Mouse (Mus musculus): ENCODE data around the gene Klk15.
"Not testable (repeated sequence)": the region's sequence is repeated elsewhere in the genome, so short reads cannot be mapped to it uniquely, and the experiment has no call there.

Klk15 gene

GRCm38 (mm10) chr7:43933440-43933839, at the start of gene Klk15:
TSS of gene Klk15 (plus strand) at chr7:43933740.
- ATAC-seq (ENCODE audit: insufficient number of reproducible peaks, low FRiP score, low TSS enrichment): no peak

- ATAC-seq (ENCODE audit: insufficient number of reproducible peaks, low FRiP score, low TSS enrichment): no peak
Measured at GRCm38 (mm10) chr7:43891365-43891764, 42.2 kb upstream of the Klk15 start.

GRCm38 (mm10) chr7:43891788-43892187, 41.8 kb upstream of the Klk15 start:
- ATAC-seq (ENCODE audit: insufficient number of reproducible peaks, low FRiP score, low TSS enrichment): no peak

- peak; percentile 82 for ATAC-seq (ENCODE audit: insufficient number of reproducible peaks, low FRiP score, low TSS enrichment)
Measured at GRCm38 (mm10) chr7:43894836-43895235, 38.7 kb upstream of the Klk15 start.

- no peak for ATAC-seq (ENCODE audit: insufficient number of reproducible peaks, low FRiP score, low TSS enrichment)
Measured at GRCm38 (mm10) chr7:43914821-43915220, 18.7 kb upstream of the Klk15 start.

DNA sequence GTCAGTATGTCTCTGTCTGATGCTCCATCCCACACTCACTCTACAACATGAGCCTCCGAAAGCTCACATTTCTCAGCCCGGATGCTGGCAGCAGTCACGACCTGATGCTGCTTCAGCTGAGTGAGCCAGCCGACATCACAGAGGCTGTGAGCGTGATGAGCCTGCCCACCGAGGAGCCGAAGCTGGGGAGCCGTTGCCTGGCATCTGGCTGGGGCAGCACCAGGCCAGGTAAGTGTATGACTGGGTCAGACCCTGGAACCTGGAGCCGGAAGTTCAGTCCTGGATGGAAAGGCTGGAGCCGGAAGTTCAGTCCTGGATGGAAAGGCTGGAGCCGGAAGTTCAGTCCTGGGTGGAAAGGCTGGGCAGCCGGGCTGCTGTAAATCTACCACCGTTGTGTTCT, 15.1 kb upstream of the Klk15 start:
- no peak for ATAC-seq (ENCODE audit: insufficient number of reproducible peaks, low FRiP score, low TSS enrichment)

GRCm38 (mm10) chr7:43918871-43919270, 14.7 kb upstream of the Klk15 start:
- ATAC-seq (ENCODE audit: insufficient number of reproducible peaks, low FRiP score, low TSS enrichment): no peak

DNA sequence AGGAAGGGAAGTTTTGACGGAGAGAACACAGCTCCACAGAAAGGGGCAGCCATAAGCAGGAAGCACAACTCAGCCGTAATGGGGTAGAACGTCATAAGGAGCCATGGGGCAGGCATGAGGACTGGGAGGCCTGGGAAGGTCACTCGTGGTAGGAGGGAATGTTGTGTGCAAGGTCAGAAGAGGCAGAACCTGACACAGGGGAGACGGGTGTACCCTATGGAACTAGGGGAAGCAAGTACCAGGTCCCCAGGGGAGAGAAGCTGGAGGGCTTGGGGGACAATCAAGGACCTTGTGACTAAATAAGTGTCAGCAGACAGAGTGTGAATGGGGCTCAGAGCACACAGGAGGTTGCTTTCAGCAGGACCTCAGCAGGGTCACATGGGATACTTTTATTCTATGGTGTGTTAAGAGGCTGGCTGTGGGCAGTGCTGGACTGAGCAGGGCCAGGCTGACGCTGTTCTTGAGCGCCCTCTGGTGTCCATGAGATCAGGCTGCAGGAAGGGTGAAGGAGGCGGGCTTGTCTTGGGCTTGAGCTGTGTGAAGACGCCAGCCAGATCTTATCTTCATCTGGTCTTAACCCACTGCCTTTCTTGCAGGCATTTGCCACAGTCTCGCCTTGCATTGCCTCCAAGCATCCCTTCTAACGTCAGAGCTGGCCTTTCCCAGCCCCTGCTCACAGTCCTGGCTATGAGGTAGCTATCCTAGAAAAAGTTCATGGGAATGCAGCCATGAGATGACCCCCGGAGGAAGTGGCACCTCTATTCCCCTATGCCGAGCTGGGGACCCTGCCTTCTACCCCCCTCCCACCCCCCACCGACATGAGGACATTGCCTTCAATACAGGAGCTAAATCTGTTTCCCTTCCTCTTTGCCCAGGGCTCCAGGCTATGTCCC, 13.7 kb upstream of the Klk15 start:
- peak; percentile 76; the same call in 1 of the 2 replicates for ATAC-seq (ENCODE audit: insufficient number of reproducible peaks, low FRiP score, low TSS enrichment)

- ATAC-seq (ENCODE audit: insufficient number of reproducible peaks, low FRiP score, low TSS enrichment): no peak
Measured at GRCm38 (mm10) chr7:43920582-43920981, 13.0 kb upstream of the Klk15 start.

GRCm38 (mm10) chr7:43921087-43921486, 12.5 kb upstream of the Klk15 start:
- no peak for ATAC-seq (ENCODE audit: insufficient number of reproducible peaks, low FRiP score, low TSS enrichment)

DNA sequence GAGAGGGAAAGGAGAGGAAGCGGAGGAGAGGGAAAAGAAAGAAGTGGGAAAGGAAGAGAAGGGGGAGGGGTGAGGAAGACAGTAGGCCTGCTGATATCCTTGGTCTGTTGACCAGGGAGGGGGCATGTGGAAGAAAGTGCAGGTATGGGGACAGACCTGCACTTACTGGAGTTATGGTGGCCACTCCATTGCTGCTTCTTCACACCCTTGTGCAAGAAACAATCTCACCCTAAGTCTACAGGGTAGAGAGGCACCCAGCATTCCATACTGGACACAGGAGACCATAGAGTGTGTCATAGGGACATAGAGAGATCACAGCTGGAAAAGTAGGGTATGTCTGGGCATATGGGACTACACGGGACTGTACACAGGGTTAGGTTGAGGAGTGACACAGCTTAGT, 11.6 kb upstream of the Klk15 start:
- ATAC-seq (ENCODE audit: insufficient number of reproducible peaks, low FRiP score, low TSS enrichment): no peak

- ATAC-seq (ENCODE audit: insufficient number of reproducible peaks, low FRiP score, low TSS enrichment): no peak
Measured at GRCm38 (mm10) chr7:43925985-43926384, 7.6 kb upstream of the Klk15 start.

DNA sequence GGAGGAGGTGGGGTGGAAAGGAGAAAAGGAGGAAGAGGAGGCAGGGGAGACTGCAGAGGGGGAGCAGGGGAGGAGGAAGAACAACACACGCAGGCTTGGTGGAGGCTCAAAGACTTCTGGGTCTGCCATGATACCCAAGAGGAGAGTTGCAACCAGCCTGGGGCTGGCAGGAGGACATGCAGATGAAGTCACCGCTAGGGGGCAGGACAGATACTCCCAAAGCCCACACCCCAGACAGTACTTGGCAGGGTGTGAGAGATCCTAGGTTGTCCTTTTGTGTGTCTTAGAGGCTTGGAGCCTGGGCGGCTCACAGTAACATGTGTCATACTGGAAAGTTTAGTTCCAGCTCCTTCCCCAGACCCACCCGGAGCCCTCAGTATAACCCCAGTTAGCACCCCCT, 5.0 kb upstream of the Klk15 start:
- no peak for ATAC-seq (ENCODE audit: insufficient number of reproducible peaks, low FRiP score, low TSS enrichment)

DNA sequence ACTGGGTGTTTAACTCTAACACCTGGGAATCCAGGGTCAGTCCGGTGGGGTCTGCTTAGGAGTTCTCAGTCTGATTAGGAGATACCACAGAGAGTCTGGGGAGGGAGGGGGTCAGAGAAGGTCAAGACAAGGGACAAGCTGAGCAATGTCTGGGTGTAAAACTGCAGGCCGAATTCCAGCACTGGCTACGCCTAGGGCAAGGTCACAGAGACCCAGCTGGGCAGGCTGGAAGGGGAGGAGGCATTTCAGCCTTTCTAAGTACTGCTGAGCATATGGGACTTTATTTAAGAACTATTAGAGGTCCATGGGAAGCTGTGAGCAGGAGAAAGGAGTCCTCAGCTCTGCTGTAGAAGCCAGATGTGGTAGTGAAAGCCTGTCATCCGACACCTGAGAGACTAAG, 1.2 kb upstream of the Klk15 start:
- ATAC-seq (ENCODE audit: insufficient number of reproducible peaks, low FRiP score, low TSS enrichment): no peak

- ATAC-seq (ENCODE audit: insufficient number of reproducible peaks, low FRiP score, low TSS enrichment): no peak
Measured at GRCm38 (mm10) chr7:43934747-43935146, 1.2 kb downstream of the Klk15 start.

DNA sequence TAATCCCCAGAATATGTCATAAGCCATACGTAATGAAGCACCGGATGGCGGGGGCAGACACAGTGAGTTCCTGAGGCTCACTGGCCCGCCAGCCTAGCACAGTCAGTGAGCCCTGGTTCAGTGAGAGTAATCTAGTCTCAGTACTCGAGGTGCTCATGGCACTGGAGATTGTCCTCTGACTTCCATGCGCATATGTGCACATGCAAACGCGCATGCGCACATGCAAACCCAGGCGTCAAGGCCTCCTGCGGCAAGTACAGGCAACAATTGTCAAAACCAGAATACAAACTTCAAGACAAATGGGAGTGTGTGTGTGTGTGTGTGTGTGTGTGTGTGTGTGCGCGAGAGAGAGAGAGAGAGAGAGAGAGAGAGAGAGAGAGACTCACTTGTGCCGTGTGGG, 3.0 kb downstream of the Klk15 start:
- ATAC-seq (ENCODE audit: insufficient number of reproducible peaks, low FRiP score, low TSS enrichment): no peak

DNA sequence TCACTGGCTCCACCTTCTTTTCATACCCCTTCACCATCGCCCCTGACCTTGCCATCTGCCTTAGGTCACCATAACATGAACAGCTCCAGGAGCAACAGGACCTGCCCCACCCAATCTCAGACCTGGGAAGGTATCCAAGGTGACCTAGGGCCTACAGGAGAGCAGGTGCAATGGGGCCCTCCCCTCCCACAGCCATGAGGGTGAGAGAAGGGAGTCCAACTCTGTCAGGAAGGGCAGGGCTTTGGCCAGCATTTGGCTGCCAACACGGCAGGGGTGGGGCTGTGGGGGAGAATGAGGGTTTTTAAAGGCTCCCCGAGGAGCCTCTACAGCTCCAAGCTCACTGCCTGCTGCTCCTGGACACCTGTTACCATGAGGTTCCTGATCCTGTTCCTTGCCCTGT, 8.8 kb downstream of the Klk15 start:
- not testable (repeated sequence) for ATAC-seq (ENCODE audit: insufficient number of reproducible peaks, low FRiP score, low TSS enrichment)

GRCm38 (mm10) chr7:43944727-43945264, 11.3 kb downstream of the Klk15 start:
- ATAC-seq (ENCODE audit: insufficient number of reproducible peaks, low FRiP score, low TSS enrichment): no peak

DNA sequence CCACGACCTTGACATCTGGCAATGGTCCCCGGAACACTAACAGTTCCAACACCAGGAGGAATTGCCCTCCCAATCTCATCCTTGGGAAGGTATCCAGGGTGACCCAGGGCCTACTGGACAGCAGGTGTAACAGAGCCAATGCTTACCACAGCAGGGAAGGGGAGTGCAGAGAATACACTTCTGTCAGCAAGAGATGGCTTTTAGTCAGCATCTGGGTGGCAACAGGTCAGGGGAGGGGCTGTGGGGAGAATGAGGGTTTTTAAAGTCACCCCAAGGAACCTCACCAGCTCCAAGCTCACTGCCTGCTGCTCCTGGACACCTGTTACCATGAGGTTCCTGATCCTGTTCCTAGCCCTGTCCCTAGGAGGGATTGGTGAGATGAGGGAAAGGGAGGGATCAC, 16.8 kb downstream of the Klk15 start, which contains the start of gene Klk1b8:
Gene Klk1b8 (plus strand): TSS at position 301 of the 400 bp plus-strand sequence.
- ATAC-seq (ENCODE audit: insufficient number of reproducible peaks, low FRiP score, low TSS enrichment): no peak

DNA sequence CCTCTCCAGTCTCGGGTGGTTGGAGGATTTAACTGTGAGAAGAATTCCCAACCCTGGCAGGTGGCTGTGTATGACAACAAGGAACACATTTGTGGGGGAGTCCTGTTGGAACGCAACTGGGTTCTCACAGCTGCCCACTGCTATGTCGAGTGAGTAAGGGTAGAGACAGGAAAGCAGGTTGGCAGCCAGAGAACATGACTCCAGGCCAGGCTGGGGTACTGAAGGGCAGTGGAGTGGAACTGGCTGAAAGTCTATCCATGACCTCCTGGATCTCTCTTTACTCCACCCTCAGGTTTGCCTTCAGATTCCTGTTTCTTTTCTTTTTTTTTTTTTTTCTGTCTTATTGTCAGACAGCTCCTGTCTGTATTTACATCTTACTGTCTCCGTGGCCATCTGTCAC, 19.2 kb downstream of the Klk15 start:
- no peak for ATAC-seq (ENCODE audit: insufficient number of reproducible peaks, low FRiP score, low TSS enrichment)

DNA sequence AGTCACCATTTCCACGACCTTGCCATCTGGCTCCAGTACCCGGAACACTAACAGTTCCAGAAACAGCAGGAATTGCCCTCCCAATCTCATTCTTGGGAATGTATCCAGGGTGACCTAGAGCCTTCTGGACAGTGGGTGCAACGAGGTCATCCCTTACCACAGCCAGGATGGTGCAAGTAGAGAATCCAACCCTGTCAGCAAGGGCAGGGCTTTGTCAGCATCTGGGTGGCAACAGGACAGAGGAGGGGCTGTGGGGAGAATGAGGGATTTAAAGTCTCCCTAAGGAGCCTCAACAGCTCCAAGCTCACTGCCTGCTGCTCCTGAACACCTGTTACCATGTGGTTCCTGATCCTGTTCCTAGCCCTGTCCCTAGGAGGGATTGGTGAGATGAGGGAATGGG, 32.9 kb downstream of the Klk15 start, which contains the start of gene Klk1b1:
Gene Klk1b1 (plus strand): TSS at position 301 of the 400 bp plus-strand sequence.
- ATAC-seq (ENCODE audit: insufficient number of reproducible peaks, low FRiP score, low TSS enrichment): no peak

DNA sequence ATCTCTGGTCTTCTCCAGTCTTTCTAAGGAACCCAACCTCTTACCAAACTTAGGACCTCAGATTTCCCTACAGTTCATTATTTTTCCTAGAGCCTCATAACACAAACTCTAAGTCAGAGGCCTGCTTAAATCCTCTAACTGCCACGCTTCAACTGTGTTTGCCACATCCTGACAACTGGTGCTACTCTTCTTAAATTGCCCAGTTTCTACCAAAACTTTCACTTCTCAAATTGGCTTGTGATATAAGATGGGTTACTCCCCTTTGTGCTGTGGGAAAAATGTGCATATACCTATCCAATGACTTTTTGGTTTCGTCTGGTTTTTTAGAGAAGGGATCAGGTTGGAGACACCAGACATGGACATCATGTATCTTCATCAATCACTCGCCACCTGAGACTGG, 33.5 kb downstream of the Klk15 start:
- no peak for ATAC-seq (ENCODE audit: insufficient number of reproducible peaks, low FRiP score, low TSS enrichment)

Data from cerebellum, adult (tissue).